Mouse (Mus musculus) left cerebral cortex, adult 8-10 months (tissue): ENCODE measurements at regions not wholly inside any gene's neighbourhood (a gene's known extent, or its start where the extent isn't known, plus 50 kb on each side); places are given as distances from the start of the nearest gene placed in this dataset.

Experiments used
- DNase-seq, 2 experiments: peaks; one replicate each; pipeline ENCODE4 v3.0.0; 2022; ENCODE audit warnings: low spot score in 2 of 2

DNA sequence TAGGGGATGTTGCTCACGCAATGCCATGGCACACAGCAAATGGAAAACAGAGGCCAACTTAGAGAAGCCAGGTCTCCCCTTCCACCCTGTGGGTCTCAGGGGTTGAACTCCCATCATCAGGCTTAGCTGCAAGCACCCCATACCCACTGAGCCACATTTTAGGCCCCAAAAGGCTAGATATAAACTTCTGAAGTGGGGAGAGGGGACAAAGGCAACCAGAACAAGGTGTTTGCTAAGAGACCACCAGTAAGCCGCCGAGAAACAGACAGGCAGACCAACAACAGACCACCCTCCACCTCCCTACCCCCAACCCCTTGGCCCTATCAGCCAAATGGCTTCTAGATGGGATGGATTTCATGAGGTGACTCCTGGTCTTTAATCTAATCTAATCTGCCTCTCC lies 72.9 kb upstream of the Tbx3 start:
- no peak for DNase-seq

DNA sequence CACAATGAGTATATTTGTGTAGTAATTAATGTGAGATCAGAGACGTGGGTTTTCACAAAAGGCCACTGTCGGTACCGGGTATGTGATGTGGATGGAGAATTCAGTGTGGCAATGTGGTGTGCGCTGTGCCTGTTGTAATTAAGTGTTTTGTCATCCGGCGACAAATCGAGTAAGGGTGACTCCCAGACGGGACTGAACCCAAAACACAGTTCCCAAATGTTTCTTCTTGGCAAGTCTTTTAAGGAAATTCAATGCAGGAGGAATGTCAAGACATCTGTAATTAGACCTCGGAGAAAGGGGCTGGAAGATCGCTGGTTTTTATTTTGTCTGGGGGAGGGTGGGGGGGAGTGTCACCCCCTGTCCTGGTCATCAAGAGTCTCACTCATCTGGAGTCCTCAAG lies 72.3 kb upstream of the Tbx3 start:
- DNase-seq: no peak

DNA sequence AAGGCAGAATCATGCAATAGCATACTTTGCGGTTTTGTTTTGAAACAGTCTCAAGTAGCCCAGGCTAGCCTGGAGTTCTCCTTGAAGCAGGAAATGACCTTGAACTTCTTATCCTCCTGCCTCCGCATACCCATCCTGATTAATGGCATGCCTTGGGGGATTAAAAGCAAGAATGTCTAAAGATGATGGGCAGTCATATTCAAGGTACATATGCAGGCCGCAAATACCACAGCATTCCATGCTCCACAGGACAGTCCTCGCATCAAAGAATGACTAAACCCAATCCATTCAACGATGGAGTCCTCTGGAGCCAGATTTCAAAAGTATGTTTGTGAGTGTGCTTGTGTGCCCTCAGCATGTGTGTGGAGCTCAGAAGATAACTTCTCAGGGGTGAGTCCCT lies 69.1 kb upstream of the Tbx3 start:
- DNase-seq: no peak

DNA sequence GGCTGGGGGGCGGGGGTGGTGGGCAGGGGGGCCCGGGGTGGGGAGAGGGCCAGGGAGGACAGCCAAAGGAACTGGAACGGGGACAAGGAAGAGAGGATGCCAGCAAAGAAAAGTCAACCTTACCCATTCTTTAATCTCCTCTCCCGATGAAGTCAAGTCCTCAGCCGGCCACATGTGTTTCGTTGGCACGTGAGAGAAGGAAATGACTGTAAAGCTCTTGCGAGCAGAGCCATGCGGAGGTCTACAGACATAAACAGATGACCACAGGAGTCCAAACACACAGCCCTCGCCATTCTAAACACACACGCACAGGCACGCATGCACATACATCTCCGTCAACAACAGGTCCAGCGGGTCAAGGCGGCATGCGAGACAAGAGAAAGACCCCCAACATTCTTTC lies 68.5 kb upstream of the Tbx3 start:
- no peak for DNase-seq

DNA sequence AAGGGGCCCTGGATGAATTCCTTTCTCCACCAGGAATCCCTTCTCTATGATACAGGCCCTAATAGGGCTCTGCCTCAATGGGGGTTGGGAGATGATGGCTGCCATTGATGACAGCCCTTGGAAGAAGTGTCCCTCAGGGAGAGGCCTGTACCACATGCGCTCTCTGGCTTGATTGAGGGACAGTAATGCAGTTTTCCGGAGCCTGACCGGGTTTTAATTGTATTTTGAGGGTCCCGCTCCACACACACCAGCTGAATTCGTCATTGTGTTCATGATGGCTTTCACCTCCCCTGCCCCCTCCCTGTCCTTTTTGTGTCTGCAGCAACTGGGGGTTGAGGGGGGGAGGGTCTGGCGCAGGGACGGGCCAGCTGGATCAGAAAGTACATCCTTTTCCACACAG lies 65.0 kb upstream of the Tbx3 start:
- no peak for DNase-seq

DNA sequence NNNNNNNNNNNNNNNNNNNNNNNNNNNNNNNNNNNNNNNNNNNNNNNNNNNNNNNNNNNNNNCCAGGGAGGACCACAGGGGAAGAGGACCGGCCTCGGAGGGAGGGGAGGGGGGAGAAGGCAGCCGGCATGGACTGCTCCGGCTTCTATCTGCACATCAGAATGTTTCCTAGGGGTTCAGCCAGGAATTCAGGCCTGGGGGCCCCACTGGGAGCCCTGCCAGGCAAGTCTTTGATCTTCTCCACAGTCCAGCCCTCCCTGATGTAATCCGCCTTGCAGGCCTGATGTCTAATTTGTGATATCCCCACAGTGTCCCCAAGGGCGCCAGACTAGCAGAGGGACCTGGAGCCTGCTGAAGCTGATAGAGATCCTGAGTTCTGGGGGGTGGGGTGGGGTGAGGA lies 57.1 kb upstream of the Tbx3 start:
- DNase-seq: no peak

DNA sequence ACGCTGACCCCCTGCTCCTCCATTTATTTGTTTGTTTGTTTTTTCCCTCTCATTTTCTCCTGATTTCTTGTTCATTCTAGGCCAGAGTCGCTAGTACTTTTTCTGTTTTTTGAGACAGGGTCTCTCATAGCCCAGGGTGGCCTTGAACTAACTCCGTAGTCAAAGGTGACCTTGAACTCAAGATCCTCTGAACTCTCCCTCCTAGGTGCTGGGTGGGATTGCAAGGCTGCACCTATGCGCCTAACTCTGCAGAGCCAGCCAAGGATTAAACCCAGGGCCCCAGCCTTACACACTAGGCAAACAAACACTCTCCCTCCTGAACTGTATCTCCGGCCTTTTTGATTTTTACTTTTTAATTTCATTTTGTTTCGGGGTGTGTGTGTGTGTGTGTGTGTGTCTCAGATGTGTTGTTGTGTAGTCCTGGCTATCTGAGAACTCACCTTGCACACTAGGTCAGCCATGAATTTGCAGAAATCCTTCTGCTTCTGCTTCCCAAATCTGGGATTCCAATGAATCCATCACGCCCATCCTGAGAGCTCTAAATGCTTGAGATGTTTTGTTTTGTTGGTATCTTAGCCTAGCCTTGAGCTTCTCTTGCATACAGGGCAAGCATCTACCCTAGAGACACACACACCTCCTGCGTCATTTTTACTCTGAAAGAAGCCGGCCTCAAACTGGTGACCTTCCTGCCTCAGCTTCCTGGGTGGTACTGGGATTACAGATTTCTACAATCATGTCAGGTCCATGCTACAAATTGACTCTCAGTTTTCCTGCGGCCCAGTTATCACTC lies 56.3 kb upstream of the Tbx3 start:
- DNase-seq: no peak

DNA sequence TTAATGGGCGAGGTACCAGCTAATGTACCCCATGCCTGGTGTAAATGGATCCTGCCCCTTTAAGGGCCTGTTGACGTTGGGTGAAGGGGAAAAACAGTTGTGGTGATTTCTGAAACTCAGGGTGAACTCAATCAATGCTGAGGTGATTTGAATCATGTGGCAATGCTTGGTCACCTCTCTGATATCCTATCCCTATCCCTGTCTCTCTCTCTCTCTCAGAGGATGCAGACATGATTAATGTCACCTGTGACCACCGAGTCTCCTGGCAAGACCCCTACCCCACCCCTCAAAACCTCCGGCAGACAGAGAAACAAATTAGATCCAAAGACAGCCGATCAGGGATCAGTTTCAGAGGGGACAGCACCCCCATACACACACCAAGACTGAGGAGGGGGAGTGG lies 54.8 kb upstream of the Tbx3 start:
- no peak for DNase-seq

DNA sequence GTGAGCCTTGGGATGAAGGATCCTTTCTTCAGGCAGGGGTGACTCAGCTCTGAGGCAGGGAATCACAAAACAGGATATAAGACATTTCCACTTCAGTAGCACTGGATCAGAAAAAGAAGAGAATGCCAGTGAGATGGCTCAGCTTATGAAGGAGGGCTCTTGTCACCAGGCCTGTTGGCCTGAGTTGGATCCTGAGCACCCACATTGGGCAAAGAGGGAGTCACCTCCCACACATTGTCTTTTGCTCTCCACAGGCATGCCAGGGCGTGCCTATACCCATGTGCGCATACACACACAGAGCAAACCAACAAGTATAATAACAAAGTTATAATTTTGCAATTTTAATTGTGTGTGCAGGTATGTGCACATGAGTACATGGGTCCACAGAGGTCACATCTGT lies 52.6 kb upstream of the Tbx3 start:
- DNase-seq: no peak

DNA sequence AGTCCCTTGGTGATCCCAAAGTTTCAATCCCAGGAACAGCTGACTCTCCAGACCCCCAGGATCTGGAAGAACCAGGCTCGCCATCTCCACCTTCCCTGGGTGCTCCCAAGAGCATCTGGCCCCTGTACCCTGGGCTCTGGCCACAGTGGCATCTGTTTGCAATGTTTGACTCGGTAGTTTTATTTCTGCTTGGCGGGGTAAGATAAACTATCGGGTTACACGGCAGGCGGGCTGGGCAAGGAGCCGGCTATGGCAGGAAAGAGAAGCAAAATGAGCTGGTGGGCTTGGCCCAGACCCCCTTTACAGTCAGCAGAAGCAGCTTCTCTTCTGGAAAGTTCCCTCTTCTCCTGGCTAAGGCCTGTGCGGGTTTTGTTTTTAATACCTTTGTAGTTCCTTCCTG lies 50.6 kb upstream of the Tbx3 start:
- no peak for DNase-seq
